Mouse (Mus musculus) liver, adult 2 months (tissue): ENCODE data around the gene Ptprg. TPM values are rescaled to one million over a fixed set of nuclear protein-coding genes. Genes with fewer than 3 reads are reported as not detected.

Source experiments
- DNase-seq: peaks from one replicate; pipeline ENCODE4 v3.0.0-alpha.2; 2011; ENCODE audit warnings: low read depth, low spot score; ENCODE audit errors: extremely low read depth
- H3K27ac ChIP-seq: fragments of 200-500 bp; replicated peaks from 2 replicates; pipeline ENCODE4 v1.5.1; 2012; ENCODE audit warnings: low read depth, mild to moderate bottlenecking, control low read depth, inconsistent platforms, low read length; ENCODE audit not compliant: insufficient read depth
- H3K27me3 ChIP-seq: fragments of 200-500 bp; 2 replicates; pipeline ENCODE4 v1.6.1; 2012; ENCODE audit warnings: mild to moderate bottlenecking, moderate library complexity, low read length, inconsistent platforms; ENCODE audit not compliant: control insufficient read depth, insufficient read depth
- H3K36me3 ChIP-seq: fragments of 200-500 bp; 2 replicates; pipeline ENCODE4 v1.6.1; 2012; ENCODE audit warnings: low read length, inconsistent platforms; ENCODE audit not compliant: control insufficient read depth, insufficient read depth
- H3K4me1 ChIP-seq: fragments of 200-500 bp; 2 replicates; pipeline ENCODE4 v1.6.1; 2011; ENCODE audit warnings: low read length; ENCODE audit not compliant: control insufficient read depth, insufficient read depth
- H3K4me3 ChIP-seq: fragments of 200-500 bp; 2 replicates; pipeline ENCODE4 v1.5.1; 2011; ENCODE audit warnings: low read depth, mild to moderate bottlenecking, control low read depth, low read length, moderate library complexity; ENCODE audit not compliant: insufficient read depth
- H3K79me2 ChIP-seq: fragments of 200-500 bp; 2 replicates; pipeline ENCODE4 v1.6.1; 2012; ENCODE audit warnings: inconsistent platforms, mild to moderate bottlenecking, low read length, moderate library complexity; ENCODE audit not compliant: control insufficient read depth, insufficient read depth
- H3K9ac ChIP-seq: fragments of 200-500 bp; 2 replicates; pipeline ENCODE4 v1.6.1; 2012; ENCODE audit warnings: low read depth, mild to moderate bottlenecking, control low read depth, inconsistent platforms, low read length
- CTCF ChIP-seq: fragments of 200-500 bp; IDR thresholded peaks from 2 replicates; pipeline ENCODE4 v1.5.1; 2011; ENCODE audit warnings: low read depth, low read length, control low read depth
- POLR2A ChIP-seq: fragments of 200-500 bp; IDR thresholded peaks from 2 replicates; pipeline ENCODE4 v1.6.1; 2011; ENCODE audit warnings: low read length, control low read depth; ENCODE audit not compliant: insufficient read depth; ENCODE audit errors: extremely low read depth
- WGBS: fragments of 180-500 bp; shearing (Covaris S2); methylation state at CpG from one replicate; pipeline ENCODE4 v1.1.7; 2018; 5-methylcytosine and 5-hydroxymethylcytosine counted together
- polyA plus RNA-seq: library from polyadenylated mRNA; depleted of rRNA; stranded (reverse); fragments of >200 nt; gene quantifications from 2 replicates; pipeline ENCODE4 v1.2.3, GENCODE M21; 2012
- total RNA-seq: library from RNA; depleted of rRNA; stranded (reverse); fragments of >200 nt; gene quantifications from 2 replicates; pipeline ENCODE4 v1.2.3, GENCODE M21; 2014

Gene Ptprg
- total and polyA plus RNA-seq, 2 experiments, result 17.4 to 19.9 TPM

- H3K4me3 ChIP-seq, result no peak overlapping the region
- no peak for DNase-seq
- no peaks in the 10 kb centered on the region for H3K27me3 ChIP-seq
- peaks cover 7% of the 10 kb centered on the region; the same call in 1 of the 2 replicates for H3K79me2 ChIP-seq
- H3K27ac ChIP-seq, result no peak overlapping the region
- WGBS, result 83% methylated on average over 7 of the region's 7 CpGs
- H3K4me1 ChIP-seq, result peaks cover 7% of the 10 kb centered on the region; the same call in 1 of the 2 replicates
- no peaks in the 10 kb centered on the region for H3K36me3 ChIP-seq
- no peak for TF ChIP-seq CTCF
- no peak for TF ChIP-seq POLR2A
- no peak overlapping the region for H3K9ac ChIP-seq
Observed at GRCm38 (mm10) chr14:11719259-11719658, 165.9 kb downstream of the Ptprg start.

GRCm38 (mm10) chr14:11722101-11722500, 168.8 kb downstream of the Ptprg start:
- H3K27me3 ChIP-seq, result no peaks in the 10 kb centered on the region
- H3K27ac ChIP-seq, result no peak overlapping the region
- 89% methylated on average over 5 of the region's 5 CpGs for WGBS
- DNase-seq, result no peak
- no peak overlapping the region for H3K4me3 ChIP-seq
- peaks cover 7% of the 10 kb centered on the region; the same call in 1 of the 2 replicates for H3K4me1 ChIP-seq
- H3K79me2 ChIP-seq, result peaks cover 3% of the 10 kb centered on the region; the same call in 1 of the 2 replicates
- TF ChIP-seq POLR2A (no peak), CTCF (no peak)
- no peaks in the 10 kb centered on the region for H3K36me3 ChIP-seq
- H3K9ac ChIP-seq, result no peak overlapping the region

DNA sequence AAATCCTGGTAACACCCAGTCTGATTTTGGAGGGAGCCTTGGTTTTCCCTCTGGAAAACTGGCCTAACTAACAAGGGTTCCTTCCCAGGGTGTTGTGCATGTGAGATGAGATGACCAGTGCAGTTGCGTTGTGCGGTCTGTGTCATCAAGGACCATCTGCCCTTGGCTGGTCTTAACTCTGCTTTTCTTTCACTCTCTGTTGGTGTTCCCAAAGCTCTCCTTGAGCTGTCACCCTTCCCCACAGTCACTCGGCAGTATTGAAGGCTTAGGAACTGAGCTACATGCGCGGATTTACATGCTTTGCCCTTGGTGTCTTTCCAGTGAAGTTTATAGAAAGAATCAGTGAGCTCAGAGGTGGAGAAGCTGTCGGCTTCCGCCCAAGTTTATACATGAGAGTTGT, 170.5 kb downstream of the Ptprg start:
- DNase-seq, result no peak
- Histone ChIP-seq H3K4me3 (no peak overlapping the region), H3K4me1 (no peaks in the 10 kb centered on the region), H3K79me2 (peaks cover 3% of the 10 kb centered on the region; the same call in 1 of the 2 replicates), H3K9ac (no peak overlapping the region), H3K27me3 (no peaks in the 10 kb centered on the region), H3K36me3 (no peaks in the 10 kb centered on the region), H3K27ac (no peak overlapping the region)
- WGBS, result 98% methylated on average over 7 of the region's 7 CpGs
- TF ChIP-seq POLR2A, result no peak
- no peak for TF ChIP-seq CTCF

- Histone ChIP-seq H3K79me2 (peaks cover 4% of the 10 kb centered on the region; the same call in 1 of the 2 replicates), H3K9ac (no peak overlapping the region), H3K27ac (no peak overlapping the region), H3K36me3 (no peaks in the 10 kb centered on the region), H3K4me3 (no peak overlapping the region), H3K4me1 (no peaks in the 10 kb centered on the region), H3K27me3 (no peaks in the 10 kb centered on the region)
- DNase-seq, result no peak
- TF ChIP-seq POLR2A (no peak), CTCF (no peak)
- WGBS, result 69% methylated on average over 7 of the region's 7 CpGs
Observed at GRCm38 (mm10) chr14:11731223-11731920, 178.0 kb downstream of the Ptprg start.

GRCm38 (mm10) chr14:11732376-11732775, 179.0 kb downstream of the Ptprg start:
- Histone ChIP-seq H3K27ac (no peak overlapping the region), H3K79me2 (peaks cover 4% of the 10 kb centered on the region; the same call in 1 of the 2 replicates), H3K27me3 (no peaks in the 10 kb centered on the region), H3K36me3 (no peaks in the 10 kb centered on the region), H3K4me3 (no peak overlapping the region), H3K4me1 (no peaks in the 10 kb centered on the region), H3K9ac (no peak overlapping the region)
- DNase-seq, result no peak
- no peak for TF ChIP-seq POLR2A
- no peak for TF ChIP-seq CTCF

DNA sequence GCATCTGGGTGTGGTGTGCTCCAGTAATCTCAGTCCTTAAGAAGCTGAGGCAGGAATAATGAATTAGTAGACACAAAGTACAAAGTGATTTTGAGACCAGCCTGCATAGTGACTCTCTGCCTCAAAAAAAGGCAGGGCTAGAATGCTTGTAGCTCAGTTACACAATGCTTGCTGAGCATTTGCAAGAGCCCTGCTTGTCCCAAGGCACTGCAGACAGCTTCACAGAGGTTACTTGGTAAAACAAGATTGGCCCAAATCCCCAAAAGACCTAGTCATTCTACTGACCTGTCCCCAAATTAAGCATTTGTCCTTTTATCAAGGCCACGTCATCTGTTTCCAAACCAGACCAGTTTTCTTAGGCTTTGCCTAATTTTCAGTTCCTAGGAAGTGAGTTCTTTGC, 190.4 kb downstream of the Ptprg start:
- Histone ChIP-seq H3K36me3 (no peaks in the 10 kb centered on the region), H3K79me2 (peaks cover 7% of the 10 kb centered on the region; the same call in 1 of the 2 replicates), H3K27ac (no peak overlapping the region), H3K4me3 (no peak overlapping the region), H3K27me3 (no peaks in the 10 kb centered on the region), H3K4me1 (no peaks in the 10 kb centered on the region), H3K9ac (no peak overlapping the region)
- no peak for DNase-seq
- TF ChIP-seq POLR2A (no peak), CTCF (no peak)
- 98% methylated on average over 1 of the region's 1 CpGs for WGBS
